Mouse (Mus musculus): Measurements from ENCODE around the gene Olfr1030.
"Not testable (repeated sequence)": the region's sequence is repeated elsewhere in the genome, so short reads cannot be mapped to it uniquely, and the experiment has no call there.

Olfr1030 gene

DNA sequence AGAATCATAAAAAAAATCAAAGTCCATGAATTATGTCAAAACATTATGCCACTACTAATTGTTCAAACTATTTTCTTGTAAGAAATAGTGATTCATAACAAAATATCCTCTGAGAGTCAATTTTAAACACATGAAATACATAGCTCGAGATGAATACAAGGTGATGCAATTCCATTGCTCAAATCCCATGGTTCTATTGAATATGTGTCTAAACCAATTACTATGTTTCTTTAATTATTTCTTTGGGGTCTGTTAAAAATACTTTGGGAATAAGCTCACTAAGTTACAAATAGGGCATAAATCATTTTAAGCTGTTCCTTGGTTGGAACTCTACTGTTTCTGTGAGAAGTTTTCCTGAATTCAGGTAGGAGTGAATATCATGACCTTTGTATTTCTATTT lies at the start of gene Olfr1030:
Gene Olfr1030, plus strand, starts transcription at position 301 of the 400 bp plus-strand sequence.
- no peak for DNase-seq (ENCODE audit: low spot score in 2 of 2)

DNA sequence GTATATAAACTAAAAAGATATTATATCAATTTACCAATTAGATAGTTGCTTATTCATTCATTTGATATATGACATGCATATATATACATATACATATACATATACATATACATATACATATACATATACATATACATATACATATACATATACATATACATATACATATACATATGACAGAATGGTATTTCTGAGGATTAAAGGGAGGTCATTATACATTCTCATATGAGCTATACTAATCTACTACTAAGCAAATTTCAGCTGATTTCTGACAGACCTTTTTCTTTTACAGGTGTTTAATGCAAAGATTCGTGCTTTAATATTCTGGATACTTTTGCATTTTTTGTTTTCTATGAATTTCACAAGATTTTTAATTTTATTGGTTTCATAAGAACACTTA lies 28.9 kb upstream of the Olfr1030 start, which contains the start of gene Olfr1028:
Gene Olfr1028, plus strand, starts transcription at position 301 of the 400 bp plus-strand sequence.
- no peak for DNase-seq (ENCODE audit: low spot score in 2 of 2)

DNA sequence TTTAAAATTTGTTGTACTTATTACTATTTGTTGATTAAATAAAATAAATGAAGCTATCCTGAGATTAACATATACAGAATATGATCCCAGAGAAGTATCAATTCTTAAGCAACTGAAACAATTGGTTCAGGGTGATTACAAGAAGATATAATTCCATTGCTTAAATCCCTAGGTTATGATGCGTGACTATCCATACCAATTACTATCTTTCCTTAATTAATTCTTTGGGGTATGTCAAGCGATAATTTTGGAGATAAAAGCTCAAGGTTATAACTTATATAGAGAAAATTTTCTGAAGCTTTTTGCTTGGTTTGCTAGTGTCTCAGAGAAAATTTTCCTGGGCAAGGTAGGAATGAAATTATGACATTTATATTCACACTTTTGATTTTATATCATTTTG lies 5.5 kb upstream of the Olfr1030 start, which contains the start of gene Olfr1029:
Gene Olfr1029, plus strand, starts transcription at position 301 of the 400 bp plus-strand sequence.
- no peak for DNase-seq (ENCODE audit: low spot score in 2 of 2)

DNA sequence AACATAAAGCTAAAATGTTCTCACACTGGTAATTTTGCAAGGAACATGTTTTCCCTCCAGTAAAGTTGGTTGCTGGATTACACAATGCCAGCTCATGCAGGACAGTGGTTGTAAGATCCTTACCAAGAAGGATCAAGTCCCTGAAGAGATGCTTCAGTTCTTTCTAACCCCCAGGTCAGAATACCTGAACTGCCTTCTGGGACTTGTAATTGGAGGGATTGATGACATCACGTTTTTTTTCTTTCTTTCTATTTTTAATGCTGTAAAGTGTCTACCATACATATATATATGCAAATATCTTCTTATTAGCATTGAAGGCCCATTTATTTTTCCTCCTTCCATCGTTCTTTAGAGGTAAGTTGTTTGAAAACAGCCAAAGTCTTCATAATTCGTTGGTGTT lies 10.9 kb downstream of the Olfr1030 start, which contains the start of gene Olfr1031:
Gene Olfr1031, plus strand, starts transcription at position 301 of the 400 bp plus-strand sequence.
- no peak for DNase-seq (ENCODE audit: low spot score in 2 of 2)

DNA sequence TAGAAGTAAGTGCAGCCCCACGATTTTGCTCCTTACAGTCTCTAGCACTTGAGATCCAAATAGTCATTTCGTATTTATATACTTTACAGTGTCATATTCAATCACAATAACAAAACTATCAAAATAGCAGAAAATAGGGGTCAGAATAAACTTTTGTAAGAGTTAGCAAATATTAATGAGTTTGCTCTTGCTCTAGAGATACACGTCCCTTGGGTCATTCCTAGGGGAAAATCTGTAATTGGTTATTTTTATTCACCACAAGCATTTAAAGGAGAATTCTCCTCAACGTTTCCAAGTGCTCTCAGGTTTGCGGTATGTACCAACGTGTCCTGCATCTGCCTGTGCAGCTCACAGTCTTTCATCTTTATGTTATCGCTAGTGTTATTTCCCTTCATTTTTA lies 26.2 kb downstream of the Olfr1030 start, which contains the start of gene Olfr1032:
Gene Olfr1032, plus strand, starts transcription at position 301 of the 400 bp plus-strand sequence.
- no peak for DNase-seq (ENCODE audit: low spot score in 2 of 2)

DNA sequence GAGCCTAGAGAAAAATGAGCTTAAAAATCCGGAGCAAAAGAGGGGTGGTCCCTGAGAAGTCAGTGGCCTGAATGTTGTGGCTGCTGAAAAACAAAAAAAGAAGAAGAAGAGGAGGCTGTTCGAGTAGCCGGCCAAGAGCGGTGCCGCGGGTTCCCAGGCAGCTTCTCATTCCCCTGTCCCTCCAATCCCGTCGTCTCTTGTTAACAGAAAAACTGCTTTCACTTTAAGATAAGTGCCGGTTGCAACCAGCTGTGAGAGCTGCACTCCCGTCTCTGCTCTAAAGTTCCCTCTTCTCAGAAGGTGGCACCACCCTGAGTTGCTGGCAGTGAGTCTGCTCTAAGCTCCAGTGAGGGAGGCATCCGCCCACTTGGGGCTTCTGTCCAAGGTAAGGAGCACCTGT lies 41.3 kb downstream of the Olfr1030 start, which contains the start of gene Olfr1033:
Gene Olfr1033, plus strand, starts transcription at position 228 of the 400 bp plus-strand sequence.
- DNase-seq (ENCODE audit: low spot score in 2 of 2) = peak; percentile 45 to 66

DNA sequence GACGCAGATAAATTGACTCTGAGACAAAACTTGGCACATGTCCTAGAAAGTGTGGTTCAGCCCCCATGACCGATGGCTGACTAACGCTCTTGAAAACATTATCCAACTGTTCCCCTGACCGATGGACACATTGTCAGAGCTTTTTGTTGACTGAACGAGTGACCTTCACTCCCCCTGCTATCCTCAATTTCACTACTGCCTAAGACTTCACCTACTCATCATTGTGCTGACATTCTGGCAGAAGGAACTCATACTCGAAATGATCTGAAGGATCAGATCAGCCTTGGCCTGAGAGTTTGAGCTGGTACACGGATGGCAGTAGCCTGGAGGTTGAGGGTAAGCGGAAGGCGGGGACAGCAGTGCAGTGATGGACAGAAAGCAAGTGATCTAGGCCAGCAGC lies 42.4 kb downstream of the Olfr1030 start:
- DNase-seq (ENCODE audit: low spot score in 2 of 2) = not testable (repeated sequence)

Data from heart, adult 9 months (tissue).